Mouse (Mus musculus) CD4-positive helper T cell, adult 2 months (primary cell): ENCODE data around the gene Itpr2.
A peak's percentile ranks its signal among the peaks of the same experiment; 100 is the strongest.

Experiments used
- DNase-seq: peaks from one replicate; pipeline ENCODE4 v3.0.0-alpha.2; 2012; ENCODE audit warnings: low read depth, missing footprints, low spot score

The Itpr2 gene

DNA sequence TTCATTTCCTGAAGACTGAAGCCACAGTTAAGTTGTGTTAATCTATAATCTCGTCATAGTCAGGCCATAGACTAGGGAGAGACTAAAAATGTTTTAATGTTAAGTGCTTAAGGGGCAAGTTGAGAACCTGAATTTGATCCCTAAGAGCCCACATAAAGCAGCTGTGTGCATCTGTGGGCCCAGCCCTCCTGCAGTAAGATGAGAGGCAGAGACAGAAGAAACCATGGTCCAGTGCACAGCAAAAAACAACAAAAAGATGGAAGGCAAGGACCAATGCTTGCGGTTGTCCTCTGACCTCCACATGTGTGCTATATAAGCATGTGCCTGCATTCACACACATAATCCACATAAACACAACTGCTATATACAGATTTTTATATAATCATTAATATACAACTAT, 191.8 kb downstream of the Itpr2 start:
- no peak for DNase-seq

DNA sequence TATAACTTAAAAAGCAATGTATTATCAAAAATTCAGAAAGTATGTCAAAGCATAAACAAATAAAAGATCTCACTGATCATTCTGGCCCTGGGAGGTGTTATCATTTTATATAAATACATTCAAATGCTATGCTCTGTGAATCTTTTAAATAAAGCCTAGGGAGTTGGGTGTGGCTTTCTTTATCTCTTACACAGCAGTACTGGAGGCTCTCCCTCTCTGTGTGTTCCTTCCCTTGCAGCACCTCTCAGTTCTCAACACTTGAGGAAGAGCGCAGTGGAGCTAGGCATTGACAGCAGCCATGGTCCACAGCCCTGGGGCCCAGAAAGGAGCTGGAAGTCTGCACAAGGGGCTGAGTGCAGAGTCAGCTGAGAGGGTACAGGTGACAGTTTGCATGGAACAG, 192.7 kb downstream of the Itpr2 start:
- no peak for DNase-seq

DNA sequence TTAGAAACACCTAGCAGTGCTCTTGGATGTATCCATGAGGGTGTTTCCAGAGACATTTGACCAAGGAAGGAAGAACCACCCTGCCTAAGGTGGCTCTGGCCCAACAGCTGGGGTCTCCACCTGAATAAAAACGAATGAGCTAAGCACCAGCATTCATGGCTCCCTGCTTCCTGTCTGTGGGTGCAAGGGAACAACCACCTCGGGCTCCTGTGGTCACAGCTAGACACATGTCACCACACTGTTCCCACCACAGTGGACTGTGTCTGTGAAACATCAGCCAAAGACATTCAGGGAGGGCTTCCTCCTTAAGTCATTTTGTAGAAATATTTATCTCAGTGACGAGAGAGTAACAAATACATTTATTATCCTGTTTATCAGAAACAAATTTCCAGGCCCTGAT, 196.0 kb downstream of the Itpr2 start:
- no peak for DNase-seq

DNA sequence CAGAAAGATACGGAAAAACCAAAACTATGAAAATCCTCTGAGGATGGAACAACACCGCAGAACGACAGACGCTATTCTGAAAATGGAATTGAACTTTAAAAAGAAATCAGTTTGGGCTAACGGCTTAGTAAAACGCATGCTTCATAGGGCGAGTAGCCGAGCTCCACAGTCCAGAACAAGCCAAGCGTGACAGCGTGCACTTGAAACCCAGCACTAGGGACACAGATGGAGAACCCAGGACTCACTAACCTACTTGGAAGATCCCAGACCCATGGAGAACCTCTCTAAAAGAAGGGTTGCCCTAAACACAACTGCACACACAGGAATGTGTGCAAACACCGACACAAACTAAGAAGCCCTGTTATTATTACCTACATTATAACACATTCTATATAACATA, 197.9 kb downstream of the Itpr2 start:
- no peak for DNase-seq

DNA sequence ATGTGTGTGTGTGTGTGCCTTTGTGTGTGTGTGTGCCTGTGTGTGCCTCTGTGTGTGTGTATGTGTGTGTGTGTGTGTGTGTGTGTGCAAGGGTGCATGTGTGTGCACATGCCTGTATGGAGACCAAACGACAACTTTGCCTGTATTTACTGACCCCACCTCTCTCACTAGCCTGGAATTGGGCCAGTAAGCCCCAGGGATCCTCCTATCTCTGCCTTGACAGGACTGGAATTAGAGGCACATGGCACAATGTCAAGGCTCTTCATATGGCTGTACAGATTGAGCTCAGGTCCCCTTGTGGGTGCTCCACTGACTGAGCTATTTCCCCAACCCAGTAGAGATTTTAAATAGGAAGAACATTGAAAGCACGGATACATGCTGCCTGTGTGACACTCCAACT, 198.7 kb downstream of the Itpr2 start:
- DNase-seq, result no peak

DNA sequence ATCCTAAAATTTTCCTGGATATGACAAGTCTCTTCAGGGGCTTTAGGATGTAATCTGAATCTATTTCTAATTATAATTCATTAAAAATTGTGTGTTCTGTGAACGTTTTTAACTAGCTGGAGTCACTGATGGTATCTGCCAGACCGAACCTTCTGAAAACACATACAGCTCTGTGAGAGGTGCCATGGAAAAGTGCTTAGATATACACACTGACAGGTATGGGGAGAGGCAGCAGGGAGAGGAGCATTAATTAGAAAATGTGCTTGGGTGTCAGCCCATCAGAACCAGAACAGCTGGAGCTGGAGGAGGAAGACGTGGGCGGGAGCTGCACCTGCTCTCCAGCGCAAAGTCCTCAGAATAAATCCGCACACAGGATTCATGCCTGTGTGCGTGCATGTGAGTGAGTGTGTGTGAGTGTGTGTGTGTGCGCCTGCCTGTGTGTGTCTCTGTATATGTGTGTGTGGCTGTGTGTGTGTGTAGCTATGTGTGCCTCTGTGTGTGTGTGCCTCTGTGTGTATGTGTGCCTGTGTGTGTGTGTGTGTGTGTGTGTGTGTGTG, 199.4 kb downstream of the Itpr2 start:
- no peak for DNase-seq

DNA sequence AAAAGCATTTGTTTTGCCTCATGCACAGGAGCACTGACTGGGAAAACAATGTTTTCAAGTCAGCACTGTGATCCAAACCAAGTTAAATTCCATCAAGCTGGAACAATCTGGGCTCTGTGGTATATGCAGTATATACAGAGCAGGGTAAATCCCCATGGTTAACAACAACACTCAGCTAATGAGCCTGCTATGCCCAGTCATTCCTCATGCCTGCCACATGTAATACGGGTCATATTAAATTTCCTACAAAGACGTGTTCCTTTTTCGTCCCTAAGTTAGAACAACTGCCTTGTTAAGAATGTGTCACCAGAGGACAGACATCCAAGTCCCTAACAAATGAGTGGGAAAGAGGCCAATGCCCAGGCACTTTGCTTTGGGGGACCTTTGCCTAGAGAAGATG, 199.9 kb downstream of the Itpr2 start:
- no peak for DNase-seq

DNA sequence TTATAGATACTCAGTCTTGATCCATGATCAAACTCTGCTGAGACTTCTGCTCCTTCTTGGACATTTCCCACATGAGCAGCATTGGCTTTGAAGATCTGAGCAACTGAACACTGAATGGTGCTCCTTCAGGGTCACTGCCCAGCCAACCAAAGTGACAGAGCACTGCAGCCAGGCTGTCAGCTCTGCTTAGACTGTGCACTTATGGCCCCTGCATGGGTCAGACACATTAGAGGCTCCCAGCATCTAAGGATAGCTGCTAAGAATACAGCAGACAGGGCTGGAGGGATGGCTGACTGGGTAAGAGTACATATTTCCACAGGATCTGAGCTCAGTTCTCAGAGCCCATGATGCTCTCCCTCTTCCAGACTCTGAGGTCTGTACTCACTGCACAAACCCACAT, 201.1 kb downstream of the Itpr2 start:
- DNase-seq, result no peak

DNA sequence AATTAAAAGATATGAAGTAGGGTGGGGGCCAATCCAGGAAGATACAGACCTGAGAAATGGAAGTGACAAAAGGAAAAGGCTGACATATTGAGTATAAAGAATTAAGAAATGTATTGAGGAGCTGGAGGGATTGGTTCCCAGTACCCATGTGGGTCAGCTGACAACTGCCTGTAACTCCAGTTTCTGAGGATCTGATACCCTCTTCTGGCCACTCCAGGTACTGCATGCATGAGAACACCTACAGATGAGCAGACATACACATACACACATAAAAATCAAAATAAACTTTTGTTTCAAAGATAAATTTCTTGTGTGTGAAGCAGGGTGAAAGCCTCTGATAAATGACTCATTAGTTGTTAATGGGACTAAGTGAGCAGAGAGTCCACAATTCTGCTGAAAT, 203.3 kb downstream of the Itpr2 start:
- peak; percentile 26 for DNase-seq

DNA sequence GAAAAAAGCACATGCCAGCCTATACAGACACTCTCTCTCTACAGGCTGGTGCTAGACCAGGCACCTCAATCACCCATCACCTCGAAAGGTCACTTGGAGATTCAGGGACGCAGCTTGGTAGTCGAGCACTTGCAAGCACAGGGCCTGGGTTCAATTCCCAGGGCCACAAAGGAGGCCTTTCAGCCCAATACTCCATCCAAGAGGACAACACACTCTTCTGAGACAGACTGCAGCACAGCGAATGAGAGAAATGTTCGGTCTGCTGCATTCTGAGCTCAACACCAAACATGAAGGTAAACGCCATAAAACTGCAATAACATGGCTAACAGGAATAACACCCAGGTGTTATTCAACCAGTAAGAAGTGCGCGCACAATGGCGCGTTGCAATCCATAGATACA, 211.0 kb downstream of the Itpr2 start:
- no peak for DNase-seq

DNA sequence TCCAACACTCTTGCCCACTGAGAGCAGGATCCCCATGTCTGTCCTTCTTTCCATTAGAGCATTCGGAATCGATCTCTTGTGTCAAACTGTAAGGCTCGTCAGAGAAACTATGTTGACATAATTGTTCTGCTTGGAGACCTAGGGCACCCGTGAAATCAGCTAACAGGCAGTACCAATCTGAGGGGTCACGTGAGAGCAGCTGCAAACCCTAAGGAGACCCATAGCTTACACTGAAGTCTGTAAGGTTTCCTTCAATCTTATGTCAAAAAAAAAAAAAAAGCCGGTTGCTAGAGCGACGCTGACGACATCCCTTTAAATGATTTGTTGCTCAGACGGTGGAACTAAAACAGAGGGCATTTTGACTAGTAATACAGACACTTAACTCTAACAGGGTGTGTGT, 212.2 kb downstream of the Itpr2 start:
- no peak for DNase-seq

DNA sequence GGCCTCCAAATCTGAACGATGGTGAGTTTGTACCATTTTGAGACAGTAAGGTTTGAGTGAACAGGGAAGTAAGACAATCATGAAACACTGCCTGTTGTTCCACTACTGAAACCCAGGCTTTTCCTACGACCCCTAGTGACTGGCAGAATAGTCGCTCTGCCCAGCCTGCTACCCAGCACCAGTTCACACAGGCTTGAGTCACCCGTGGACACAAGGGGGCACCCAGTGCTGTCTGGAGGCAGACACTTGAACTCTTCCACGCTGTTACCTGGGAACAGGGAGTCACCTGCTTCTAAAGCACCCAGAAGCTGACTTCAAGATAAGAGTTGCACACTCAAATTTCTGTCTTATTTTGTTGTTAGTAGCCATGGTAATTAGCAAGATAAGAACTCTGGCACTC, 213.8 kb downstream of the Itpr2 start:
- DNase-seq, result no peak

DNA sequence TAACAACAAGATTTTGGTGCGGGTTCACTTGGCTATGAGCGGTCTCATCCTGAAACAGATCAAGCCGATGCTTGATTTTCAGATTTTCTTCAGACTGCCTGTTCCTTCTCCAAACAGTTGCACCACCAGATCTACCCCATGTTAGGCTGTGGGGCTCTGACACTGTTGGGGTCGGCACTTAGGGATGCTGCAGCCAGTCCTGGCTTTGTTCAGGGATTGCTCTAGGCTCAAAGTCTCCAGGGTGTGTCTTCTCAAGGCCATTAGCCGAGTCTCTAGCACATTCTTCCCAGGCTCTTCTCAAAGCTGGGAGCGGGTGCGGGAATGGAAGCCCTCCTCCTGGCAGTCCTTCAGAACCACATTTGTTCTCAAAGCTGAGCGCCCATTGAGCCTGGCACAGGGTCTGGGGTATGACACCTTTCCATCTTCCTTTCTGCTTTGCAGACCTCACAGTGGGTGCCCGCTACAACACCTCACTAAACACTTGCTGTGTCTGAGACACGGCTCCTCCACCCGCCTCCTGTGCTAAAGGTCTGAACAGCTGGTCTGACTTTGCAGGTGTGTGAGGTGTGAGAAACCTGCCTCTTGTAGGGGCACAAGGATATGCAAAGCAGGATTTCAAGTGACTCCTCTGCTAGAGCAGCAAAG, 217.0 kb downstream of the Itpr2 start:
- DNase-seq, result no peak

DNA sequence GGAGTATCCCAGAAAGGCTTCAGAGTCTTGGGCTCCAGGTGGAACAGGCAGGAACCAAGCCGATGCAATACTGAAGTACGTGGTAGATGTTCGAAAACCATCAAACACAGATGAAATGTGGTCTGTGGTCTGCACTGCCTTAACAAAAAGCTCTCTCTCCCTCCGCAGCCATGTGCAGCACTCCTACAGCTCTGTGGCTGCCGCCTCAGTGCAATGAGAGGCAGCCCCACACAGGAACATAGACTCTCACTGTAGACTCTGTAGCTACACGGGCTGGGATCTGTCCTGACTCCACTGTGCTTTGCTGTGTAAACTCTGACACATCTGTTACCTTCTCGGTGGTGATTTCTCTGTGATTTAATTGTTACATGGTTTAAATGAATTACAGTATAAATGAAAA, 218.0 kb downstream of the Itpr2 start:
- DNase-seq, result no peak

DNA sequence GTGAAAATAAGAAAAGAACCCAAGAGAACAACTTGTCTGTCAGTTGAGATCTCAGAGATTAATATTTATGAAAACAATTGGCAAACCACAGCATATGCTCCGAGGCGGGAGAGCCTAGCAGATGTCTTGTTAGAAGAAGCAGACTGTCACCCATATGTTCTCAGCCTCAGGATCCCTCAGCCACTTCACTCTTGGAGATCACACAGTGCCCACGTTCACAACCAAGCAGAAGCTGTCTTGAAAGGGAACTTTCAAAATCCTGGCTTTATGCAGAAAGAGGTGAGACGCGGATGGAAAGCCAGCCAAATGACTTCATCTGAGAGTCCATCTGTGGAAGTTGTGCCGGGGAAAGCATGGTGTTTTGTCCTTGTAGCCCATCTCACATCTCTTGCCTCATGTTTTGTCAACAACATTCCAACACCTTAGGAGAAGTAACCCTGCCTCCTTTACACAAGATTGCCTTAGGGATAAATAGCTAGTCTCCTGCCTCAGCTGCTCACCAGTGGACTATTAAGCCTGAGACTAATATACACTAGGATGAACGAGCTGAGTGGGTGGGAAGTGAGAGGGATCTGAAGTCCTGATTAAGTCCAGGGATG, 219.9 kb downstream of the Itpr2 start:
- DNase-seq, result no peak

DNA sequence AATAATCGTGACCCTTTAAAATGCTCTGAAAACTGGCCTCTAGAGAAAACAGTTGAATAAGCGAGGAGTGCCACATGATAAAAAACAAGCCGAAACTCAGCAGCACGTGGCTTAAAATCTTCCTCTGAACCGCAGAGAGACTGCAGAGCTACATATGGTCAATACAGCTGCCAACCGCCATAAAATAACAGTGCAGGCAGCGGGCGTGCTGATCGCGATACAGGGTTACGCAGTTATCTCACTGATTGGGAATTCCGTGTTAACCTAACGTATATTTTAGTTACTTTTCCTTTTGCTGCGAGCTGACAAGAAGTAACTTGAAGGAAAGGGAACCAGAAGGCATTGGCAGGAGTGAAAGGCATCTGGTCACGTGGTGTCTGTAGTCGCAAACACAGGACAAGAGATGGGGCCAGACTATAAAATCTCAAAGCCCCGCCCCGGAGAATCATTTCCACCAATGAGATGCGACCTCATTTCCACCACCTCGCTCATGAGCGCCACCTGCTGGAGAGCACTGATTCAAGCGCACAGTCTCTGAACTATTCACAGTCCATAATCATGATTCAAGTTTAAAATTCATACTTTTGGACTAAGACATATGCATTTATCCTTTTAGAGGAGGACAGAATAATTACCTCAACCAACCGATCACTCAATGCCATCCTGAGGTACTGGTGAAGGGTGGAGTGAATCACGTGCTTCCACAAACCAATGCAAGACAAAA, 220.7 kb downstream of the Itpr2 start:
- peak; percentile 38 for DNase-seq

DNA sequence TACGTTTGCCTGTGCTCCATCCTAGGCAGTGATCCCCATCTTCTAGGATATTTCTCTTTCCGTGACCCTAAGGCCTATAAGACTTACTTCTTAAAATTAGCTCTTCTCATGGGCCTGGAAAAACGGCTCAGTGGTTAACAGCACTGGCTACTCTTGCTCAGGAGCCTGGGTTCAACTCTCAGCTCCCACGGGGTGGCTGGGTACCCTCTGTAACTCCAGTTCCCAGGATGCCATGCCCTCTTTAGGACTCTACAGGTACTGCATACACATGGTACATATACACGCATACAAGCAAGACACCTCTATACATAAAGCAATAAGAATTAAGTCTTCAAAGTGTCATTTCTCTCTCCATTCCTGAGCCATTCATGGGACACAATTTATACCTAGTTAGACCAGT, 228.8 kb downstream of the Itpr2 start:
- no peak for DNase-seq

DNA sequence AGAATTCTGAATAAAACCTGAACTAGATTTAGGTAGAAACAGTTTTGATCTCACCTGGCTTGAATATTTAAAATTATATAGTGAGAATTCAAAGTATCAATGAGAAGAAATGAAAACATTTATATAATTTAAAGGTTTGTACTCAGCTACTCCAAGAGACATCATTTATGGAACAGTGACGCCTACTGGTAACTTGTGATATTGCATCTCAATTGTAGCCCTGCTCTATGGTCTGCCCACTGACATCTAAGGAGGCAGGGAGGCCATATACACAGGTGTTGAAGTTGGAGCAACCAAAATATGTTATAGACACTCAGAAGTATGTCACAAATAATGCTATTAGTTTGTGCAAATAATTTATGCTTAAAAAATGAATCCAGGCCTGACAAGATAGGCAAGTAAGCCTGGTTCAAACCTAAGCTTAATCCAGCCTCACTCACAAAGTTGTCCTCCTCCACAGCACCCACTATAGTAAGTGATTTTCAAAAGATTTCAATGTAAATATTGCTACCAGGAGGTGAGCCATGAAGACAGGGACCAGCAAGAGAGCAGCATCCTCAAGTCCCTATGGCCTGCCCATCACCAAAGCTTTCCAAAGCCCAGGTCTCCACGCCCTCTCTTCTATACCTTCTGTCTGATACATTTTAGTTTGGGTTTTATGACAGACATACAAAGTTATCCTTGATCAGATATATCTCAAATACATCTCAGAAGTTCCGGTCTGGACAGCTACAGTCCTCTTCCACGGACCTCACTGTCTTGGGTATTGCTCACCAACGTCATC, 229.6 kb downstream of the Itpr2 start:
- DNase-seq, result peak; percentile 68

DNA sequence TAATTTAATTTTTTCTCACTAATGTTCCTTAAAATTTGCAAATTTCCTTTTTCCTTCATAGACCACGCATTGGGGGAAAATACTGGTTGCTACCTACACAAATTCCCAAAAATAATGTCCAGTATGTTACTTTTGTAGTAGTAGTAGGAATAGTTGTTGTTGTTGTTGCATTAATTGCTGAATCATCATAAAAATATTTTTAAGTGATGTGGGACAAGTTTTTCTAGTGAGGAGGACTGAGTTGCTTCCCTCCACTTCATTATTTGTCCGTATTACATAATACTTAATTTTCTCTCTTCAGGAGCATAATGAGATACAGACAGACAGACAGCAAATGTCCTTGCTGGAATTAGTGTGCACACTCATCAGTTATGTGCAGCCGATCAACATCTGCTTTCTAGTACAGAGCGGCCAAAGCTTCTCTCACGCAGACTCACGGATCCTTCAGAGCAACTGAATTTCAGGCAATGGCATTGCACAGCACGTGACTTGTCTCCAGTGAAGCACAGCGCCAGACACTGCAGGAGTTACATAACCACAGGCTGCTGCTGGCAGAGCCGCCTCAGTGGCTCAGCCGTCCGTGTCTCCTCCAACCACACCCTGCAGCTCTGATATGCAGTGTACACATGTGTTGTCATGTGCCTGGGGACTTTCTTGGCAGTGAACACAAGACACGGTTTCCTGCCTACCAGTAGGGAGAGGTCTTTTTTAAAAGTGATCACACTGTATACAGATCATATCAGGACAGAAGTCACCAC, 231.1 kb downstream of the Itpr2 start:
- peak; percentile 87 for DNase-seq

DNA sequence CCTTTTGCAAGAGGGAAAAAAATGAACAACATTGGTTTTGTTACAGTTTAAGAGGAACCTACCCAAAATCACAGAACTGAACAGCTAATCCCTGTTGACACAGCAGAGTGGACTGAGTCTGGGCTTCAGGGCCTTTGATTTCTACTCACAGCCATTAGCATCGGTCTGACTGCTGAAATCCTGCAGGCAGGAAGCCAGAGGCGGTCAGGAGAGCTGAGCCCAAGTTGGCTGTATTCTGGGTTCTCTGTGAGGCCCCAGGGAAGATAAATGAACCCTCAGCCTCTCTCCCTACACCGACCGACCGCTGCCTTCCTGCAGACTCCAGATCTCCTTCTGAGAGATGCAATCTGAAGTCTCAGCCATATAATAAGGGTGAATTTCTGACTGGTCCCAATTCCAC, 231.9 kb downstream of the Itpr2 start:
- no peak for DNase-seq

DNA sequence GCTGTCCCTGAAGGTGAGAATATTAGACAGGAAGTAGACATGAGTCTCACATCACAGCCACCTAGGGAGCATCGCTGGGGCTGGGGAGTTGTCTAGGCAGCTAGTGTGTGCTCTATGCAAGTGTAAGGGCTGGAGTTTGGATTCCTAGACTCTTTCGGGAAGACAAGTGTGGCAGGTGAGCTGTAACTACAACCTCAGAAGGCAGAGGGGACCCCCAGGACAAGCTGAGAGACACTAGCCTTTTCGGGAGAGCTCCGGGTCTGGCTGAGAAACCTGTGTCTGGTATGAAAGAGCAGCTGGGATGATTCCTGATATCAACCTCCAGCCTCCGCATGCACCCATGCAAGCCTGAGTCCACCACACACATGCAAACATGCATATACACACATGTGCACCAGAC, 232.7 kb downstream of the Itpr2 start:
- DNase-seq, result no peak
